7 mouse cellular contexts compared by ENCODE assay signal in genomic region chr10:81704531-81705301, GRCm38 (mm10). TPM values are rescaled to one million over a fixed set of nuclear protein-coding genes. Genes with fewer than 3 reads are reported as not detected.
A peak's percentile ranks its signal among the peaks of the same experiment; 100 is the strongest.
DNase-seq lines count a peak whose midpoint lies in the region; ATAC-seq lines count a peak whose summit lies in the region.
"Not testable (repeated sequence)": the region's sequence is repeated elsewhere in the genome, so short reads cannot be mapped to it uniquely, and the experiment has no call there.

Zfp433 (plus strand) TSS chr10:81704825.

- H3K4me1 ChIP-seq in embryonic facial prominence, embryonic 14.5 days (ENCODE audit: control insufficient read depth, insufficient read depth, low read length); hindbrain, embryonic 12.5 days; kidney, embryonic 16.5 days (ENCODE audit: insufficient read depth, low read length); limb, embryonic 15.5 days; neural tube, embryonic 12.5 days: not testable (repeated sequence)

- peak; percentile 100 for ATAC-seq in embryonic facial prominence, embryonic 14.5 days (ENCODE audit: low read depth)
- ATAC-seq in frontal cortex, adult (ENCODE audit: low TSS enrichment): peak; percentile 100
- ATAC-seq in hindbrain, embryonic 12.5 days (ENCODE audit: low FRiP score): peak; percentile 100
- peak; percentile 100 for ATAC-seq in kidney, embryonic 16.5 days (ENCODE audit: low FRiP score, low TSS enrichment)
- ATAC-seq in limb, embryonic 15.5 days (ENCODE audit: insufficient number of reproducible peaks, low FRiP score, low TSS enrichment, low read depth): peak; percentile 99
- peak; percentile 99 for ATAC-seq in megakaryocyte progenitor cell, adult 5-6 weeks (replicated peaks; ENCODE audit: poor library complexity)
- peak; percentile 100 for ATAC-seq in neural tube, embryonic 12.5 days (ENCODE audit: low FRiP score, low read depth)

- not testable (repeated sequence) for DNase-seq in embryonic facial prominence, embryonic 14.5 days (ENCODE audit: low spot score)

- H3K4me2 ChIP-seq in embryonic facial prominence, embryonic 14.5 days (ENCODE audit: low read depth, low read length); hindbrain, embryonic 12.5 days (replicated peaks); kidney, embryonic 16.5 days (replicated peaks; ENCODE audit: low read depth, low read length); limb, embryonic 15.5 days; neural tube, embryonic 12.5 days (replicated peaks): not testable (repeated sequence)

- not testable (repeated sequence) for H3K9ac ChIP-seq in embryonic facial prominence, embryonic 14.5 days (ENCODE audit: low read depth, low read length); hindbrain, embryonic 12.5 days; kidney, embryonic 16.5 days (replicated peaks; ENCODE audit: low read length); limb, embryonic 15.5 days; neural tube, embryonic 12.5 days

- H3K9me3 ChIP-seq in embryonic facial prominence, embryonic 14.5 days (ENCODE audit: control insufficient read depth, low read length); hindbrain, embryonic 12.5 days (replicated peaks); kidney, embryonic 16.5 days (ENCODE audit: low read length); limb, embryonic 15.5 days; neural tube, embryonic 12.5 days: not testable (repeated sequence)

- not testable (repeated sequence) for H3K36me3 ChIP-seq in embryonic facial prominence, embryonic 14.5 days (ENCODE audit: control insufficient read depth, insufficient read depth, low read length); hindbrain, embryonic 12.5 days; kidney, embryonic 16.5 days (ENCODE audit: insufficient read depth, low read length); limb, embryonic 15.5 days; neural tube, embryonic 12.5 days

- H3K4me3 ChIP-seq in embryonic facial prominence, embryonic 14.5 days (ENCODE audit: low read depth, low read length); hindbrain, embryonic 12.5 days; kidney, embryonic 16.5 days (ENCODE audit: low read length); limb, embryonic 15.5 days; neural tube, embryonic 12.5 days: not testable (repeated sequence)

- no CpG with 5 or more reads among the region's 46 CpGs for WGBS in embryonic facial prominence, embryonic 14.5 days
- no CpG with 5 or more reads among the region's 46 CpGs for WGBS in hindbrain, embryonic 12.5 days
- no CpG with 5 or more reads among the region's 46 CpGs for WGBS in kidney, embryonic 16.5 days
- no CpG with 5 or more reads among the region's 46 CpGs for WGBS in limb, embryonic 15.5 days
- WGBS in neural tube, embryonic 12.5 days: no CpG with 5 or more reads among the region's 46 CpGs

- H3K27me3 ChIP-seq in embryonic facial prominence, embryonic 14.5 days (replicated peaks; ENCODE audit: control insufficient read depth, insufficient read depth, low read length); hindbrain, embryonic 12.5 days; kidney, embryonic 16.5 days (ENCODE audit: insufficient read depth, low read length); limb, embryonic 15.5 days; neural tube, embryonic 12.5 days (replicated peaks): not testable (repeated sequence)

- H3K27ac ChIP-seq in embryonic facial prominence, embryonic 14.5 days (replicated peaks; ENCODE audit: low read depth, low read length); hindbrain, embryonic 12.5 days; kidney, embryonic 16.5 days (ENCODE audit: low read length); limb, embryonic 15.5 days; neural tube, embryonic 12.5 days: not testable (repeated sequence)

RNA-seq across cellular contexts. Expression of gene Zfp433, which starts in this region (rescaled TPM):
- 13.1 and 16.2 TPM in 2 replicates for polyA plus RNA-seq in embryonic facial prominence, embryonic 14.5 days (2014; fragmentation: Nextera tagmentation; extraction: Ambion mirVana)
- polyA plus RNA-seq in hindbrain, embryonic 12.5 days (2016; fragmentation: Nextera tagmentation; extraction: Ambion mirVana): 18.2 and 25.2 TPM in 2 replicates
- 17.9 and 19.4 TPM in 2 replicates for polyA plus RNA-seq in kidney, embryonic 16.5 days (2015; fragmentation: Nextera tagmentation; extraction: Ambion mirVana)
- 12.4 and 15.8 TPM in 2 replicates for polyA plus RNA-seq in limb, embryonic 15.5 days (2015; fragmentation: Nextera tagmentation; extraction: Ambion mirVana)
- 14.7 and 30.3 TPM in 2 replicates for total RNA-seq in megakaryocyte progenitor cell, adult 5-6 weeks (2015)
- total RNA-seq in megakaryocyte progenitor cell, adult 5-6 weeks (2017): 18.4 and 22.5 TPM in 2 replicates
- polyA plus RNA-seq in neural tube, embryonic 12.5 days (2016; fragmentation: Nextera tagmentation; extraction: Ambion mirVana): 18.1 and 21.9 TPM in 2 replicates
